Mouse (Mus musculus) pancreas, adult 10 weeks (tissue): Measurements from ENCODE around the gene Gria3. TPM values are rescaled to one million over a fixed set of nuclear protein-coding genes. Genes with fewer than 3 reads are reported as not detected.

ENCODE experiments used
- polyA plus RNA-seq: library from polyadenylated mRNA; stranded (reverse); fragments of 350-450 nt; fragmentation: Illumina TruSeq; extraction: RNeasy Lipid Tissue Mini Kit (QIAGEN cat#74804); gene quantifications from one replicate; pipeline ENCODE4 v1.2.3, GENCODE M21; 2015; ENCODE audit warnings: low read depth, low replicate concordance; ENCODE audit not compliant: insufficient read depth

Gene Gria3
- 3.7 TPM for polyA plus RNA-seq

DNA sequence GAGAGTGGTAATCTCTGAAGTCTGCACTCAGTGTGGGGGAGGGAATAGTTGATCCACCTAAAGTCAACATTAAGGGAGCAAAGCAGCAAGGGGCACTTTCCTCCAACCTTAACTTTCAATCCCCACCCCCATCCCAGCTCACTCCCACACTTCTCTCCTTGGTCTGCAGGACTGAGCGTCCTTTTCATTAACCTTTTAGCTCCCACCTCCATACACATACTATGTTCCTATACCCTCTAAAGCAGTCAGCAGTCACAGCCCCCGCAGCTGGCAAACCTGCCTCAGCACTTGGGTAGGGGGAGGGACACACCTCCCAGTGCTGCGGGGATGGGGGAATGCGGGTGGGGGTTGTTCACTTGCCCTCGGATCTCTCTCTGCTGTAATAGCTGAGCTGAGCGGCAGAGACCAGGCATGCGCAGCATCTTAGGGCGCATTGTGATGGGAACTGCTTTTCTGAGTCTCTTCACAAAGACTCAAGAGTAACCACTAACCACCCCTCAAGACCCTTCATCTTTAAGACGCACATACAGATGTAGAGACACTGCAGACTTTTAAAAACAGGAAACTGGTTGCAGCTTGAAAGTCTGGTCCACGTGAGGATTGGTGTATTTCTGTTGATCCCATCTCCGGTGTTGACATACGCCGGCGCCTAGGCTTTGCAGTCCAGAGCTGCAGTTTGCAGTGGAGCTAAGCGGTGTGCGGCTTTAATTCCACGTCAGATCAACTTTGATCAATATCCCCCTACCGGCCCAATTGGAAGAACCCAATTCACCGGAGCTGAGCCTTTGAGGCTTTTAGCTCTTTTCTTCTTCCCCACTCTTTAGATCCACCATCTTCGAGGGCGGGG lies at the start of gene Gria3:
Gria3 (plus strand) TSS at position 797 of the 847 bp plus-strand sequence.

